Mouse (Mus musculus): ENCODE results near the gene Ascl5.

The Ascl5 gene

GRCm38 (mm10) chr1:136050312-136051012, at the start of gene Ascl5:
TSS of gene Ascl5 (plus strand) at chr1:136050804.
- no peak for DNase-seq (ENCODE audit: low read depth)

- DNase-seq (ENCODE audit: low read depth) = no peak
Observed at GRCm38 (mm10) chr1:136001438-136001837, 49.2 kb upstream of the Ascl5 start.

GRCm38 (mm10) chr1:136006292-136006748, 44.3 kb upstream of the Ascl5 start, which contains the start of gene Igfn1:
TSS of gene Igfn1 (minus strand) at chr1:136006342.
- DNase-seq (ENCODE audit: low read depth) = no peak

- DNase-seq (ENCODE audit: low read depth) = peak; percentile 75
Observed at GRCm38 (mm10) chr1:136007211-136008158, 43.1 kb upstream of the Ascl5 start, which contains the start of gene Tmem9. TSS of gene Tmem9 (plus strand) at chr1:136008150.

- DNase-seq (ENCODE audit: low read depth) = no peak
Observed at GRCm38 (mm10) chr1:136008159-136008533, 42.5 kb upstream of the Ascl5 start.

- DNase-seq (ENCODE audit: low read depth) = no peak
Observed at GRCm38 (mm10) chr1:136010247-136010646, 40.4 kb upstream of the Ascl5 start.

GRCm38 (mm10) chr1:136013513-136013912, 37.1 kb upstream of the Ascl5 start:
- DNase-seq (ENCODE audit: low read depth) = no peak

GRCm38 (mm10) chr1:136014796-136015502, 35.7 kb upstream of the Ascl5 start:
- DNase-seq (ENCODE audit: low read depth) = no peak

GRCm38 (mm10) chr1:136017307-136017706, 33.3 kb upstream of the Ascl5 start:
- no peak for DNase-seq (ENCODE audit: low read depth)

GRCm38 (mm10) chr1:136017907-136018313, 32.7 kb upstream of the Ascl5 start:
- peak; percentile 93 for DNase-seq (ENCODE audit: low read depth)

- DNase-seq (ENCODE audit: low read depth) = no peak
Observed at GRCm38 (mm10) chr1:136018390-136019189, 32.0 kb upstream of the Ascl5 start.

GRCm38 (mm10) chr1:136030201-136030600, 20.4 kb upstream of the Ascl5 start:
- DNase-seq (ENCODE audit: low read depth) = no peak

- DNase-seq (ENCODE audit: low read depth) = no peak
Observed at GRCm38 (mm10) chr1:136031697-136032096, 18.9 kb upstream of the Ascl5 start.

- DNase-seq (ENCODE audit: low read depth) = no peak
Observed at GRCm38 (mm10) chr1:136032961-136033360, 17.6 kb upstream of the Ascl5 start.

- DNase-seq (ENCODE audit: low read depth) = no peak
Observed at GRCm38 (mm10) chr1:136038746-136039538, 11.7 kb upstream of the Ascl5 start.

- DNase-seq (ENCODE audit: low read depth) = no peak
Observed at GRCm38 (mm10) chr1:136040452-136040851, 10.2 kb upstream of the Ascl5 start.

GRCm38 (mm10) chr1:136040874-136041273, 9.7 kb upstream of the Ascl5 start:
- DNase-seq (ENCODE audit: low read depth) = no peak

GRCm38 (mm10) chr1:136045774-136046173, 4.8 kb upstream of the Ascl5 start:
- peak; percentile 15 for DNase-seq (ENCODE audit: low read depth)

- DNase-seq (ENCODE audit: low read depth) = no peak
Observed at GRCm38 (mm10) chr1:136047432-136047831, 3.2 kb upstream of the Ascl5 start.

GRCm38 (mm10) chr1:136047894-136048293, 2.7 kb upstream of the Ascl5 start:
- no peak for DNase-seq (ENCODE audit: low read depth)

GRCm38 (mm10) chr1:136051013-136051315, 360 bp downstream of the Ascl5 start:
- no peak for DNase-seq (ENCODE audit: low read depth)
